Mouse (Mus musculus) cerebellum, adult (tissue): ENCODE measurements around the gene Dop1a.

ENCODE experiments used
- ATAC-seq: cut with Nextera tagmentation; 2 replicates; pipeline ENCODE4 v1.9.2; 2017; ENCODE audit warnings: mild to moderate bottlenecking, moderate library complexity, mixed read lengths; ENCODE audit not compliant: insufficient number of reproducible peaks, low FRiP score, low TSS enrichment

Gene Dop1a

DNA sequence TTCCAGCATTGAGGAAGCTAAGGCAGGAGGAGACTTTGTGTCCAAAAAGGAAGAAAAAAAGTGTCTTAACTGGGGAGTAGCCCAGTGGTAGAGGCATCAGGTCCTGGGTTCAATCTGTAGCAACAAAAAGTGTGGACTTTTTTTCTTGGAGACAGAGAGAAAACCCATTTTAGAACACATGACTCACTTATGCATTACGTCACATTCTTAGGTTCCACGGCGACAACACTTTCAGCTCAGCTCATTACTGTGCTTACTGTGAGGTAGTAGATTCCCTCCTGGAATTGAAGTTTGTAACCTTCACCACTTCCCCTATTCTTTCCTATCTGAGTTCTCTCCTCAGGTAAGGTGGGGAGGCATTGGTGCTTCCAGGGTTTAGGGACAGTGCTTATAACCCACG, 29.3 kb downstream of the Dop1a start:
- ATAC-seq = no peak

DNA sequence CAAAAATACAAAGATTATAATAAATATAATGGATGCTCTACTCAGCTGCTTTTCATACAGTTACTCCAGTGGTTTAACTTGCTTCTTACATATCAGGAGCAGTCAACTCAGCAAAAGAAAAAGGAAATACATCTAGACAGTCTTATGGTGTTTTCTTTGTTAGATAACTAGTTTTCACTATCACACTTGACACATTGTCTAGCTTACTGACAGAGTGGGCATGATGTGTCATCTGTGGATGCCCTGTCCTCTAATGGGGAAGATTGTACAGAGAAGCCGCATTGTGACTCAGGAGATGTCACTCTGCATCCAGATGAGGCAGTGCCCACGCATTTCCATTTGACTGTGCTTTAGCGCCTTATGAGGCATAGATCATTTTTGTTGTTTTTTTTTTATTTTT, 32.1 kb downstream of the Dop1a start:
- no peak for ATAC-seq

DNA sequence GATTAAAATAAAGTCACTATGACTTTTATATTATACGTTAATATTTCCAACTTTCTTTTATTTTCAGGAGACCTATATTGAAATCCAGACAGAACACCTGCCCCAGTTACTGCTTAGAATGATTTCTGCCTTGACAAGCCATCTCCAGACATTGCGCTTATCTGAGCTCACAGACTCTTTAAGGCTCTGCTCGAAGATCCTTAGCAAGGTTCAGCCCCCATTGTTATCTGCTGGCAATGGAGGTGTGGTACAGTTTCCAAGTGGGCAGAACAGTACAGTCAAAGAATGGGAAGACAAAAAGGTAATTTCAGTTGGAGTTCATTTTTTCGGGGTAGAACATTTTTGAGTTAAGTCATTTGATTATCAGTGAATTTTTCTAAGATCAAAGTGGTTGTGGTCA, 40.5 kb downstream of the Dop1a start:
- no peak for ATAC-seq

DNA sequence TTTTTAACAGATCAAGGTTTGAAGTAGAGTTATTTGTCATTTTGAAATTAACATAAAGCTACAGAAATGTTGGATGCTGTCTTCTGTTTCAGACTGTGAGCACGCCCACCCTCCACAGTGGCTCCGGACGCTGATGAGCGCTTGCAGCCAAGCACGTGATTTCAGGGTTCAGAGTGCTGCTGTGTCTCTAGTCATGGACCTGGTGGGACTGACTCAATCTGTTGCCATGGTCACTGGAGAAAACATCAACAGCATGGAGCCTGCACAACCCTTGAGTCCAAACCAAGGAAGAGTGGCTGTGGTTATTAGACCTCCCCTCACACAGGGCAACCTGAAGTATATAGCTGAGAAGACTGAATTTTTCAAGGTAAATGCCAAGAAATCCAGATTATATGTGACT, 46.8 kb downstream of the Dop1a start:
- no peak for ATAC-seq

DNA sequence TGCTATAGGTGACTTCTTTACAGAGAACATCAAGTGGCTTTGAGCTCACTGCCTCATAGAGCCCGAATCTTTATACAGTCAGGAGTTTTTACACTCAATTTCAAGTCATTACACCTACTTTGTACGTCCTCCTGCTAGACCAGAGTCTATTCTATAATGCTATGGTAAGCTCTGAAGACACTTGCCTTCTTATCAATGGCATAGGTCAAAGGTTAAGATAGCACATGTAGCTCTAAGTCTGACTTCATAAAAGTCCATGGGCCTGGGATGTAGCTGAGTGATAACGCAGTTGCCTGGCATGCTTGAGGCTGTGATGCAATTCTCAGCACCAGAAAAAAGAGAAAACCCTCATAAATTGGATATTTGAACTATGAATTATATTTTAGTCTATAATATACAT, 47.4 kb downstream of the Dop1a start:
- ATAC-seq = no peak

DNA sequence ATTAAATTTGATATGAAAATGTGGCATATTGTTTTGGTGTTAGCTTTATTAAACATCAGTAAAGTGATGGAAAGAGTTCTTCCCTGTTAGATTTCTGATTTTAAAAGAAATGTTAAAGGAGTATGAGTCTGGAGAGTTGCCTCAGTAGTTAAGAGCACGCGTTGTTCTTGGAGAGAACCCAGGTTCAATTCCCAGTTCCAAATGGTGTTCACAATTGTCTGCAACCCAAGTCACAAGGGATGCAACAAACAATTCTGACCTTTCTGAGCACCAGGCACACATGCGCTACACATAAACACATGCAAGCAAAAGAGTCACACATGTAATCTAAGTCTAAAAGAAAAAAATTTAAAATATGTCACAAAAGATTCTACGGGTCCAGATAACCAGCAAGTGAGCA, 47.8 kb downstream of the Dop1a start:
- no peak for ATAC-seq

DNA sequence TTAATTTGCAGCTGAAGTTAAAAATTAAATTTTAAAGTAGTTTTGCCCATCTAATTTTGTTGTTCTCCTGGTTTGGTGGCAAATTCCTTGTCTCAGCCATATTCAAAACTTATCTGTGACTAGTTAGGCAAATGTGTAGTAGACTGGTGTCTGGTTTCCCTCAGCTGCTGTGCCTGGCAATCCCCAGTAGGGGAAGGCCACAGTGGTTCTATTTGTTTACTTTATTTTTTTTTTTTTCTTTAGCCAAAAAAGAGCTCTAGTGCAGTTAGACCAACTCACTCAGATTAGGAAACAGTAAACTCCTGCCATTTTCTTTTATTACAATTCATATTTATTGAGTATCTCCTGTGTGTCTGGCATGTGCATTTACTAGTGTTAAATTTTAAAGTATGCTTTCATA, 55.4 kb downstream of the Dop1a start:
- no peak for ATAC-seq

DNA sequence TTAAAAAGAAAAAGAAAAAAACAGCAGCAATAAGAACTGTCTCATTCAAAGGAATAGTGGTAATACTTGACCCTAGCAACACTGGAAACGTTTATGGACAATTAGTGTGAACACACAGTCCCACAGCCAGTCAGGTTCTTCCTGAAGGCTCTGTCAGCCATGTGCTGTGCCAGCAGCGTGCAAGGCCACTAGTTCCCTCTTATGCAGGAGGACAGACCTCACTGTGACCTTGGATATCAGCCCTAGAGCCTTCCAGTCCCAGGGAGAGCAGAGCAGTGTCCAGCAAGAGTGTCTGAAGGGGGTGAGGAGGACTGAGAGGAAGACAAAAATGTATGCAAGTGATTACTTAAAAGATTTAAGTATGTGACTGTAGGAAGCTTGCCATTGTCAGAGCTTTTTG, 58.6 kb downstream of the Dop1a start:
- ATAC-seq = no peak

DNA sequence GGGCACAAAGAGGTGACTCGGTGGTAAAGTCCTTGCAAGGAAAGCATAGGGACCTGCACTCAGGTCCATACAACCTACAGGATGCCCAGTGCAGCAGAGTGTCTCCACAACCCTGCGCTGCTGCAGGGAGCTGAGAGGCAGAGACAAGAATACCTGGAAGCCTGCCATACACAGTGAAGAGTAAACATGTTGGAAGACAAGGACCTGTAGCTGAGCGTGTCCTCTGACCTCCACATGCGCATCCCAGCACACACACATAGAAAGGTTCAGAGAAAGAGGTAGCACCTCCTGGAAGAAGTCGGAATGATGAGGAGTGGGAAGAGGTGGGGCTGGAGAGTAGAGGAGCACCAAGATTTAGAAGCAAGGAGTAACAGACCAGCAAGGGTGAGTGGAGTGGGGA, 67.1 kb downstream of the Dop1a start:
- no peak for ATAC-seq

DNA sequence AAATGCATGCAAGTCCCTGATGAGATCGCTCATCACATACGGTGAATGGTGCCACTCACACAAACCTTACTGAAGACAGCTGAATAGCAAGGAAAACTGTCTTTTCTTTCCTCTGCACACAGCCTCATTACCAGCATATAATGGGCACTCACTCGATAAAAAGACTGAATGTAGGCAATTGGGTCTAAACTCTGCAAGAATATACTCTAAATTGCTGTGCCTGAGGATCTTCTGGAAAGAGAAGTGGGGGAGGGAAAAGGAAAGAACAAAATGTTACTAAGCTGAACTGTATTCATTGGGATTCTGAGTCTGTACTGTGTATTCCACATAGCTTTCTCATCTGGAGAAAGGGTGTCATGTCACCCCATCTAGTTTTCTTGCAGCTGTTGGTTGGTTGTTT, 76.5 kb downstream of the Dop1a start:
- ATAC-seq = no peak

DNA sequence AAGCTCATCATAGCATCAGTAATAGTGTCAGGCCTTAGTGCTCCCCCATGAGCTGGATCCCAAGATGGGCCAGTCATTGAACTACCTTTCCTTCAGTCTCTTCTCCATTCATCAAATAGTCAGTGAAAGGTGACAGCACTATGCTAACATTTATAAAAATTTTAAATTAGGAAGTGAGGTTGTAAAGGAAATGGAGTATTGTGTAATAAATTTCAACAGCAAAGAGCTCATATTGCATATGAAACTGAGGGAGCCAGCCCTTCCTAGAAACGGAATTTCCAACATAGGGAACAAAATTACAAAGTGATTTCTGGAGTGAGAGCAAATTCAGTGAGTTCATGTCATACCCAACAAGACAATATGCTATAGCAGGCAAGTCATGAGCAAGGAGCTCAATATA, 77.6 kb downstream of the Dop1a start:
- ATAC-seq = no peak

DNA sequence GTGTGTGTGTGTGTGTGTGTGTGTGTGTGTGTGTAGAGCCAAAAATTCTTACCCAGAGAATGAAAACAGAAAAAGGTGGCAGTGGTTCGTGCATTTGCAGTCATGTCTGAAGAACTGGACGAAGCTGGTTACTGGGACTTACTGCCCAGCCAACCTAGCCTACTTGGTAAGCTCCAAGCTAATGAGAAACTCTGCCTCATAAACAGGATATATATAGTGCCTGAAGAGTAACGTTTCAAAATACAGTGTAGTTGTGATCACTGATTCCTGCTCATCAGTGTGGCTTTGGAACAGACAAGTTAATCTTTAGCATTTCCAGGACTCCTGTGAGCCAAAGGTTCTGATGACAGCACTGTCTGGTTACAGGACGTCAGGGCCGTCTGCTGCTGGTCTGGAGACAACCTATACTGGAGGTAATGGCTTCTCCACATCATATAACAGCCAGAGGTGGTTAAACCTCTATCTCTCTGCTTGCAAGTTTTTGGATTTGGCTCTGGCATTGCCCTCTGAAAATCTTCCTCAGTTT, 82.7 kb downstream of the Dop1a start:
- no peak for ATAC-seq

DNA sequence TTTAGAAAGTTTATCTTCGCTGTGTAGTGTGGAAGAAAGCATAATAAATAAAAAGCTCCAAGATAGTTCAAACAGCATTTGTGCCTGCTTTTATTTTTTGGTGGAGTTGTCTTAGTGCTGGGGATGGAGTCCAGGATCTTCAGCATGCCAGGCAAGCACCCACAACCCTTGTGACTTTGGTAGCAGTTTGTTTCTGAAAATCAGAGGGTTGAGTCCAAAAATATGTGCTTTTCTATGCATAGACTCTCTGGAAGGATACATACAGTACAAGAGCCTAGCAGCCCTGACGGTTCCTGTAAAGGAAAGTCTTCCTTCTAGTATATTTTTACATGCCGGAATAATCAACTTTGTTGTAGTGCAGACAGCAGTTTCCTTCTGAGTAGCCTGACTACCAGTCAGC, 83.8 kb downstream of the Dop1a start:
- ATAC-seq = no peak

DNA sequence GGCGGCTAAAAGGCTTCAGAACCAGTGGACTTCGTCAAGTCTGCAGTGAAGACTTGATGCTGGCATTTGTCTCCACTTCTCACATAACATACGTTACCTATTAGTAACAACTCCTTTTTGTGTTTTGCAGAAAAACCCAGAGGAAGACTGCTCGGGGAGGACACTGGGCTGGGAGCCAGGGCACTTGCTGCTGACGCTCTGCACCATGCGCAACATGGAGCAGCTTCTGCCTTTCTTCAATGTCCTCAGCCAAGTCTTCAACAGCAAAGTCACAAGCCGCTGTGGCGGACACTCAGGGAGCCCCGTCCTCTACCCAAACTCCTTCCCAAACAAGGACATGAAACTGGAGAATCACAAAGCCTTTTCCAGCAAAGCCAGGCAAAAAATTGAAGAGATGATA, 86.9 kb downstream of the Dop1a start:
- ATAC-seq = no peak

DNA sequence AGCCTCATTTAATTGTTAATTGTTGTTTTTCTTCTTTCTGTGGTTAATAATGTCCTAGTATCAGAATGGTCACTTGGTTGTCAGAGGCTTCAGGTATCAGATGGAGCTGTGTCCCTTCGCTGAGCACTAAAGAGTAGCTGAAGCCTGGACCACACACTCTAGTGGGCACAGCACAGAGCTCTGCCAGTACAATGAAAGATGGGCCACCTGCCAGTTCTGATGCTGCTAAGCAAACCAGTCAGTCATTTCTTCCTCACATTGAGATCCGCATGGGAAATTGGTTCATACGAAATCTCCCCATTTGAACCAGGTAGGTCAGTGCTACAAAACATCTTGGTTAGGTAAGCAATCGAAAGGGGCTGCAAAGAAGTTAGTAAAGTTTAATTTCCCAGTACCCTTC, 87.7 kb downstream of the Dop1a start:
- ATAC-seq = no peak

DNA sequence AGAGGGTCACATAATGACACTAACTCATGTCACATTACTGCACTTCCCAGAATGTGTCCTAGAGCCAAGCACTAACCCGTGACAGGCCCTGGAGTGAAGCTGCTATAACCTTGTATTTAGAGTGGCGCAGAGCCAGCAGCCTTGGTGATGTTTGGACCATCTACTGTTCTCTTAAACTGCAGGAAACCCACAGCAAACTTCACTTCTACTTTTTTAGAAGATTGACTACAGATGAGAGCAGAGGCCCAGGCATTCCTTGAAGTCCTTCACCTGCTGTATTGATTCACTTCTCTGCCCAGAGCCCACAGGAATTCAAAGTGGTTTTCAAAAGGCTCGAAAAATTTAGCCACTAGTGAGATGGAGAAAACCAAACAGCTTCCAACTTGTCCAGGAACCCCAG, 93.6 kb downstream of the Dop1a start:
- no peak for ATAC-seq

DNA sequence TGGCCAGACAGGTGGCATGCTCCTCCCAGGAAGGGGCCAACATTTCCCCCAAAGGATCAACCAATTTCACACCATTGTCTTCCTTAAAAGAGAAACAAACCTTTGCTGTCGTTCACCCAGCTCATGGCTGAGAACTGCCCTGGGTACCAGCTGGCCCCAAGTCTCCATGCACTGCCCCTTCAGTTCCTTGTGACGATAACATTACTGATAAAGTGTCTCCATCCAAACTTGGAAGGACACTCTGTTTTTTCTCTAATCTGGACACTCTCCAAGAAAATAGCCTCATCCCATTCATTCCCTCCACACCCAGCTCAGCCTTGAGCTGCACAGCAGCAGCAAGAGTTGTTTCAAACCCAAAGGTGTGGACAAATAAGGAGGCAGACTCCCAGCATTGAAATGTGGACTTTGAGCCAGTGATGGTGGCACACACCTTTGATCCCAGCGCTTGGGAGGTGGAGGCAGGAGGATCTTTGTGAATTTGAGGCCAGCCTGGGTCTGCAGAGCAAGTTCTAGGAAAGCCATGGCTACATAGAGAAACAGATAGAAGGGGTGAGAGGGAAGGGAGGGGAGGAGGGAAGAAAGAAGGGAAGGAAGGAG, 102.5 kb downstream of the Dop1a start:
- ATAC-seq = no peak

DNA sequence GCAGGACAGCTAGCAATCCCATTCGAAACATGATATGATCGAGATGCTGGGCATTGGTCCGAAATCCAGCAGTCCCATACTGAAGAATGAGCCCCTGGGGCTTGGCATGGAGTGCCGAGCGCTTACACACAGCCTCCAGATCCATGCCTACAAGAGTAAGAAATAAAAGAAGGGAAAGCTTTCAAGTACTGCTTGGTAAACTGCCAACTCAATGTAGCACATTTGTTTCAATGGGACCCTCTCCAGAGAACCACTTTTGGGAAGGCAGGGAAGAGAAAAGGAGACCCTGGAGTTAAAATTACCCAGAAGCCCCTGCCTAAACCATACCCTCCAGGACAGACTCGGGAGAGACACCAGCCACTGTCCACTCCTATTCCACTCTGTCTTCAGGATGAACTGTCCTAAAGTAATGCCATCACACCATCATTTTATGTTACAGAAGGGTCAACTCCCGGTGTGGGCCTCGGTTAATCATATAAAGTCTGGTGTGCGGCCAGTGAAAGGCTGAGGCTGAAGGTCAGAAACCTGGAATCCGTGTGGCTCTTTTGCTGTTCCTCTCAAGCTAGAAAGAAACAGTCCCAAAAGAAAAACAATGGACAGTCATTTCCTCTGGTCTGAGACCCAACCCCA, 103.4 kb downstream of the Dop1a start:
- no peak for ATAC-seq

DNA sequence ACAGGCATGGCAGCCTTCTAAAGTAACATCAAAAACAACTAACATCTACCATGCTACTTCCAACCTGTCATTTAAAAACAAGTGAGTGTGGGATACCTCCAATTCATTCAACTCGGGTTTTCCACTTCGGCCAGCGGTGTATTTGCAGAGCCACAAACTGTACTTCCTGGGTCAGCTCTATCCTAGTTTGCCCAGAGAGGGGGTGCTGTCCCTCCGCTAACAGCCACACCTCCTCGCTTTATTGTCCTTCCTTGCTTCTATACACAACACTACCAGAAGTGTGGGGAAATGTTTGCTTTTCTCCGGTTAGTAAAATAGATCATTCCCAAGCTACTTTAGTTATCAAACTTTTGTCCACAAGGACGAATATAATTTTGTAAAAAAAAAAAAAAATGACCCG, 104.0 kb downstream of the Dop1a start:
- no peak for ATAC-seq

DNA sequence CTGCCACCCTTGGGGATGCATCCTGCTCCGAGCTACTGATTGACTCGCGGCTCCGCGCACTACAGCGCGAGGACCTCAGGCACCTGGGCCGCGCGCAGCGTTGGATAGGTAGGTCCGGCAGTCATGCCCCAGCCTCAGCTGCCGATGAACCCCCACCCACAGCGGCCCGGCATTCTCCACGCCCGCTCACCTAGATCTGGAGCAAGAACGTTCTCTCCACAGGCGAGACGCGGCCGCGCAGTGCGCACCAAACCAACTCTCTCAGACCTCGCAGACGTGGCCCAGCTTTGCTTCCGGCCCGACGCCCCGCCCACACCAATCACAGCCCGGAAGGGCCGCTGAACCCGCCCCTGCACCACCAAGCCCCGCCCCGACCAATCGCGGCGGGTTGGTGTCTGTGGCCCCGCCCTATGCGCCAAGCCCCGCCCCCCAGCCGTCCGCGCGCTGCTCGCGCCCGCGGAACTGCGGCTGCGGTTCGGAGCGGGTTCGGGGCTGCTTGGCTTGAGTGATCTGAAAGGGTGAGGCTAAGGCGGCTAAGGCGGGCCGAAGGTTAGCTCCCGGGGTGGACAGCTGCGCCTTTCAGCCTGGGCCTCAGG, 104.7 kb downstream of the Dop1a start, which contains the start of the genes Pgm3 and Rwdd2a:
Gene Pgm3, minus strand, starts transcription at position 303 of the 596 bp plus-strand sequence.
Gene Rwdd2a, plus strand, starts transcription at position 452 of the 596 bp plus-strand sequence.
- ATAC-seq = peak; percentile 94

DNA sequence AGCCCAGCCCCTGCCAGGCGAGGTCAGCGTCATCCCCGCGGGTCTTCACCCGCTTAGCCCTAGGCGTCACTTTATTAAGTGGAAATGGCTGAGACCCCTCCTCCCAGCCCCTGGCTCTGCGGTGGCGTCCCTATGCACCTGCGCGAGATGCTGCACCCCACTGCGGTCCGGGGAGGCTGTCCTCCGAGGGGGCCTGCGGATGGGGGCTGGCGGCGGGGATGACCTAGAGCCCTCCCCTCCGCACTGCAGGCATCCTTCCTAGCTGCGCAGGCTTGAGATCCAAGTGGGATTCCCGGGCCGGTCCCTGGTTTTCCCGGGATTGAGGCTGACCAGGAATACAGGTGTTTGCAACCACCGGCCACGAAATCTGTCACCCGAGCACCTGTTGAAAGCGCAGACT, 105.2 kb downstream of the Dop1a start:
- ATAC-seq = peak; percentile 57
